Mouse (Mus musculus) liver, adult 2 months (tissue): ENCODE measurements around the gene Gm42421.

Experiments used
- CTCF ChIP-seq: fragments of 200-500 bp; IDR thresholded peaks from 2 replicates; pipeline ENCODE4 v1.5.1; 2011; ENCODE audit warnings: low read depth, low read length, control low read depth
- POLR2A ChIP-seq: fragments of 200-500 bp; IDR thresholded peaks from 2 replicates; pipeline ENCODE4 v1.6.1; 2011; ENCODE audit warnings: low read length, control low read depth; ENCODE audit not compliant: insufficient read depth; ENCODE audit errors: extremely low read depth

GRCm38 (mm10) chr5:143943231-143944125, 15.5 kb downstream of the Gm42421 start:
- TF ChIP-seq CTCF (no peak), POLR2A (no peak)
